Mouse (Mus musculus) thymus, postnatal 14 days (tissue): ENCODE data around the gene Acap1.

ENCODE experiments used
- DNase-seq: peaks from one replicate; pipeline ENCODE4 v3.0.0; 2021

The Acap1 gene

DNA sequence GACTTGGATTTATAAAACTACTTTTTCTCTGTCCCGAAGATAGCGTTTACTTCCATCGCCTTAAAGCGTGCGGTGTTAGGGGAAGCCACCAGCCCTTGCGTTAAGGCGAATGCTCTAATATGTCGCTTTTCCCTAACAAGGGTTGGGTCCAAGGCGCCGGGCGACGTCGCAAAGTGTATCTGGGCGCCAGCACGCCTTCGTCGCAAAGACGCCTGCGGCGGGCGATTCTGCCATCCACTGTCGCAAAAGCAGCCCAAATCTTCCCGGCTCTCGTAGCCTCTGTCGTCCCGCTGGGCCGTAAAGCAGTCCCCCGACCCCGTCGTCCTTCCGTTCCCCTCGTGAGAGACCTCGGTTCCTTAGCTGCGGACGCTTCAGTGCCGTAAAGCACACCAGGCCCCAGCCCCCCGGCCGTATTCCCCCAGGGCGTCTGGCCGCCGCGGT, 6.1 kb upstream of the Acap1 start:
- DNase-seq = peak; percentile 96

DNA sequence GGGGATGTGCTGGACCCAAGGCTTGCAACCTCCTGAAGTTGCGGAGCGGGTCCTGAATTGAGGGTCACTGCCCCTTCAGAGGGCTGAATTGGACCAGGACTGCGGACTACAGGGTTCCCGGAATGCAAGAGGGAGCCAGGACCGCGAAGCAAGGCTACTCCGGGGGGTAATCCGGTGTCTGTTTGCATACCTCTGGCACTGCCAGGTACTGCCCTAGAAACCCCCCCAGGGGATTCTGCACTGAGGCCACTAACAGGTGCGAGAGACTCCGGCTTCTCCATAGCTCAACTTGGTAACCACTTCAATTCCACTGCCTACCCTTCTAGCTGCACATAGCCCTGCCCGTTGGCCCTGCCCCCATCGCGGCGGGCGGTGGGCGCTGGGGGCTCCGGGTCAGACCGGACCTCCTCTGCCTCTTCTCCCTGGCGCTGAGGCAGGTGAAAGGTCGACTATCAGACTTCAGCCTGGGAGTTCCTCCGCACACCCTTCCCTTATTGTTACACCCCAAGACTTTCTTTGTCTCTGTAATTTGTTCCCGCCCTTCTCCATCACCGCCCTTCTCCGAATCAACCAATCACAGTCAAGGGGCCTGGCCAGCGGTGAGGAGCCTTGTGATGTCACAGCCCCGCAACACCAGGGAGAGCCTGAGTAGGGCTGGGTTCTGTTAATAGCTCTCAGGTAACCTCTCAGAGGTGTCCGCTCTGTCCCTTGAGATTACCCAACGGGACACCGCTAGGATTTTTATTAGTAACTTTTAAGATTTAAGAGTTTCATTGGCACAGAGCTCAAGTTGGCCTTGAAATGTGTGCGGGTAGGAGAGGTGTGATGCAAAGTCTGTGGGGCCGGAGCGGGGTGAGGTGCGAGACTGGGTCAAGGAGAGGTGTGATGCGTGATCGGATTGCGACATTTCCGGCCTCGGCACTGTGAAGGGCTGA, 5.4 kb upstream of the Acap1 start, which contains the start of the genes 2810408A11Rik and Neurl4:
2810408A11Rik (minus strand) TSS at position 517 of the 935 bp plus-strand sequence.
Neurl4 (plus strand) TSS at position 602 of the 935 bp plus-strand sequence.
- peak; percentile 93 for DNase-seq

DNA sequence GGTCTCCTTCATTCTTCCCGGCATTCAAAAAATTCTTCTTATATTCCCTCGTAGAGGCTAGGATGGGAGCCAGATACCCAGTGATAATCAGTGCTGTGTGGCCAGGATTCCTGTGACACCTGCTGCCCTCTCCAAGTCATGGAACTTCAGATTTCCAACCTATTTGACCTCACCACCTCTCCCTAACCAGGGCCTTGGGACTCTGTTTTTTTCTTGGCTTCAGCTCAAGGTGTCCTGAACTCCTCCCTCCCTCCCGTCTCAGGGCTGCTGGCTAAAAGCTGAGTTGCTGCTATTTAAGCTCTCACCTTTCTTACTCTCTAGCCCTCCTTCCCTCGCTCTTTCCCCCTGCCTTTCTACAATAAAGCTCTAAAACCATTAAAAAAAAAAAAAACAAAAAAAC, 4.5 kb upstream of the Acap1 start:
- peak; percentile 35 for DNase-seq

DNA sequence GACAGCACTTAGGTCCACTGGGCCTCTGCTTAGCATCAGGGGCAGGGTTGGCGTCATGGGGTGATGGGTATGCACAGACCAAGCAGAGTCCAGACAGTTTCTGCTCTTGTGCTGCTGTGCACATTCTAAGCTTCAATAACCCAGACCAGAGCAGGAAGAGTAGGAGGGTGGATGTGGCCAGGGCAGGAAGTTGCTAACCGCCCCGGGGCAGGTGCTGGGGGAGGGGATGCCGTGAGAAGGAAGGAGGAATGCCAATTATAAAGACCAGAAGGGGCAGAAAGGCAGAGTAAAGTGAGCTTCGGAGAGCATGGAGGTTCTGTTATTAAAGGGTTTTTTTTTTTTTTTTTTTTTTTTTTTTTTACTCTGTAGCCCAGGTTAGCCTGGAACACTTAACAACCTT, 668 bp downstream of the Acap1 start:
- peak; percentile 93 for DNase-seq

DNA sequence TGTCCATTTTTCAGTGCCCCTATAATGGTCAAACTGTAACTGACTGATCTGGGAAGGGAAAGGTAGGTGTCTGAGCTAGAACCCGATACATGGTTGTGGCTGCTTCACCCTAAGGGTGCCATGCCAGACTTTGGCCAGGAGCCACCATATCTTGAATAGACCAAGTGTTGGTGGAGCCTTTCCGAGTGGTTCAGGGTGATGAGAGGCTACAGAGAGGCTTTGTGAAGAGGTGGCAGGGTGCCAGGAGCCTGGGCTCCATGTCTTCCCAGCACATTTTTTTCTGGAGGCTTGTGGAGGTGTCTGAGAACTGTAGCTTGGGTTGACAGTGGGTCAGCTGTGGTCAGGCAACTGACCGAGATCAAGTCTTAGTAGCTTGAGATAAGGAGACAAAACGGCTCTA, 3.9 kb downstream of the Acap1 start:
- DNase-seq = no peak

DNA sequence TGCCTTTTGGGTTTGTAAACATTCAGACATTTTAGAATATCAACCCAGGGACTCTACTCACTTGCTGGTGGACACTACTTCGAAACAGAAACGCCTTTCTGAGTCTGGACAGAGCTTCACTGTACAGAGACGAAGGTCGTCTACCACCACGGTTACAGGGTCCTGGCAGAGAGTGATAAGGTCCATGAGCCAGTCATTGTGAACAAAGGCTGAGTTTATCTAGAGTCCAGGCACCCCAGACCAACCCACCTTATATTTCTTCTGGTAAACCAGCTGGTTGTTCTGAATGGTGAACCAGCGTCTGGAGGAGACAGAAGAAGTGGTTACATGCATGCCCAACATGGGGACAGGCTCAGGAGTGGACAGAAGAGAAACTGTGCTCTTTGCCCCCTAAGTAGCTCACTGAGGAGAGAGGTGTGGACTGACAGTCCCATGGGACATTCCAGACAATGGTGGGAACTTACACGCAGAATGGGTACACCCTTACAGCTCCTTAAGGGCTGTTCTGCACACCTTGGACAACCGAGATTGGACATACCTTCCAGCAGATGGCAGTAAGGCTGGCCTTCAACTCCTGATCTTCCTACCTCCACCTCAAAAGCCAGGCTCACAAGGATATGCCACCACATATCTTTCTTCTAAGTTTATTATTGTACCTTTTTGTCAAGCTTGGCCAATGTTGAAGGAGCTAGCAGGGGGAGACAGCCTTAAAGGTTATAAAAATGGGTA, 8.3 kb downstream of the Acap1 start:
- DNase-seq = no peak

DNA sequence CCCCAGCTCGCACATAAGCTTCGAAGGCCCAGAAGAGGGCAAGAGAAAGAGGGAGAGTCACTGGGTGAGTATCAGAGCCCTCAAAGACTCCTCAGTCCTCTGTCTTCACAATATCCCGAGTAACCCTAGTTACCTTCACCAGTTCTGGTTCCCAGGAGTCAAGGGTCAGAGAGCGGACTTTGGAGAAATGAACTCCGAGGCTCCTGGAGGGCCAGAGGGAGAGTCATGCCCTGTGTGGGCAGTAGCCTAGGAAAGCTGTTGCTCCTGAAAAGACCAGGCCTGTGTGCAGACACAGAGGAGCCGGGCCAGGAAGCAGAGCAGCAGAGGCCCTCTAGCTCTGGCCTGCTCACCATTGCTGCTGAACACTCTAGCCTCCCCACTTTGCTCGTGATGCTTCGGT, 10.7 kb downstream of the Acap1 start:
- DNase-seq = no peak

DNA sequence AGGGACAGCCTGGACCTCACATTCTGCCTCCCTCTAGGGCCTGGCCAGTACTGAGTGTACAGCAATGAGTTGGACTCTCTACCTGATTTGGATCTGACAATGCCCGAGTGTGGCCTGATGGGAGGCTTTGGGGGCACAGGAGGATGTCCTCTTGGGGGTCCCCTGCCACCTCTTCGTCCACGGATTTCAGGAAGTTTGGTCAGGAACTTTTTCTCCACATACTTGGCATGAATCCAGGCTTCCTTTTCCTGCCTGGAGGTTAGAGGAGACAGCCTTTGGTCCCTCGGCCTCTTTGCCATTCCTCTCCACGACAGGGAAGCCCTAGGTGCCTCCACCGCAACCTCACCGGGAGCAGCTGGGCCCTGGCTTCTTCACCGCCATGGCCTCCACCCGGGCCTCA, 11.1 kb downstream of the Acap1 start:
- no peak for DNase-seq

DNA sequence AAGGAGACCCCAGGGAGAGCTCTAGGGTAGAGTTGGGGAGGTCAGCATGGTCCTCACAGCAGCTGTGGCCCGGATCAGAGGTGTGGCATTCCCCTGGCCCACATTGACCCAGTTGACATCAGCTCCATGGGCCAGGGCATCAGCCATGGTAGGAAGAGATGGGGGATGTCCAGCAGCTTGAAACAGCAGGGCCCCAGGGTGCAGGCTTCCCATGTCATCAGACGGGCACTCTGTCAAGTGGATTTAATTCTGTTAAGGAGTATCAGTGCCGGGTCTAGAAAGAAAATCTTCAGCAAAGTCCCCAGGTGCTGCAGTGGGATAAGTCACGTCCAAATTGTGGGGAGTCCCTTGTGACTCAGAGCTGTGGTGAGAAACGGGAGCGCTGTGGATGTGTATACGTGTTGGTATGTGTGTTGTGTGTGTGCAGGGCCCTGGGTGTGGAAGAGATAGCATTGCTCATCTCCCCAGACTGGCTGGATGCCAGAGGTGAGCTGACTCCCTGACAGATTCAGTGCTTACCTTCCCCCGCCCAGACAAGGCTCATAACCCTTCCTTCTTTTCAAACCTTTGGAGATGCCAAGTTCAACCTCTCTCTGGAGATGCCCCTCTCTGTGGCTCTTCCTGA, 11.7 kb downstream of the Acap1 start:
- DNase-seq = no peak

DNA sequence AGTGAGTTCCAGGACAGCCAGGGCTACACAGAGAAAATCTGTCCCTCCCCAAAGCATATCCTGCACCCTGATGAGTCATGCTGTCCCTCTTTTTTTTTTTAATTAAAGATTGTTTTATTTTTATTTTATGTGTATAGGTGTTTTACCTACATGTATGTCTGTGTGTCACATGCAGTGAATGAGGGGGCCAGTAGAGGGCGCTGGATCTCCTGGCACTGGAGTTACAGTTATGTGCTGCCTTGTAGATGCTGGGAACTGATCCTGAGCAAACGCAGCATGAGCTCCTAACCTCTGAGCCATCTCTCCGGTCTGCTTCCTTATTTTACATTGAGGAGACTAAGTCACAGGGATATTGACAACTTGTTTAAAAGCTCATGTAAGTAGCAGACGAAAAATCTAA, 12.3 kb downstream of the Acap1 start:
- peak; percentile 80 for DNase-seq

DNA sequence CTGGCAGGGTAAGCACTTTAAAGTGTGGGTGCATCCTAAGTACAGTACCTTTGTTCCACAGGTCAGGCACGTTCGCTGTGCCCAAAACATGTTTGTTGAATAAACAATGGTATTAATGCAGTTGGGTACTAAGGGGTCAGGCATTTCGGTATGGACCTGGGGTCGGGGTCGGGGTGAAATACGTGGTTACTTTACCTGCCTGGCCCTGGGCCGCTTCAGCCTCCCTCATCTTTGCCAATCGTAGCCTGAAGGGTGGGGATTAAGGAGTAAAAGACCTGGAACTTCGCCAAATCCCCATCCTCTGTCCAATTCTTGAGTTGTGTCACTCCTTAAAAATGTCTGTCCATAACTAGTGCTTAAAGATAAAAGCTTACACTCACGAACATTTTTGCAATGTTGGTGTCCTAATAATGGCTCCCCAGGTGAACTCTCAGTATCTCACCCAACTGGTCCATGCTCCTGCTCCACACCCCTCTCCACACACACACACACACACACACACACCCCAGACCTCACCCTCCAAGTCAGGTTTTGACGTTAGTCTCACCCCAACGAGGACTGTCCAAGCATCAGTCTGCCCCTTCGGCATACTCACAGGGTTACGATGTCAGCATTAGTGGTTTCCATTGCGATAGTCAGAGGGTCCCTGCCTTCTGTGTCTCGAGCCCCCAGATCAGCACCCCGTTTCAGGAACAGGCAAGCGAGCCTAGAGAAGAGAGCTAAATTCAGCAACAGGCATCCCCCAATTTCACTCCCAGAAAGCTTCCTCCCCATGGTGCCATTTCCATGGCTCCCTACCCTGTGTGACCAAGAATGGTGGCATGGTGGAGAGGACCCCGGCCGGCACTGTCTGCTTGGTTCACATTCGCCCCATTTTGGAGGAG, 13.3 kb downstream of the Acap1 start:
- DNase-seq = no peak

DNA sequence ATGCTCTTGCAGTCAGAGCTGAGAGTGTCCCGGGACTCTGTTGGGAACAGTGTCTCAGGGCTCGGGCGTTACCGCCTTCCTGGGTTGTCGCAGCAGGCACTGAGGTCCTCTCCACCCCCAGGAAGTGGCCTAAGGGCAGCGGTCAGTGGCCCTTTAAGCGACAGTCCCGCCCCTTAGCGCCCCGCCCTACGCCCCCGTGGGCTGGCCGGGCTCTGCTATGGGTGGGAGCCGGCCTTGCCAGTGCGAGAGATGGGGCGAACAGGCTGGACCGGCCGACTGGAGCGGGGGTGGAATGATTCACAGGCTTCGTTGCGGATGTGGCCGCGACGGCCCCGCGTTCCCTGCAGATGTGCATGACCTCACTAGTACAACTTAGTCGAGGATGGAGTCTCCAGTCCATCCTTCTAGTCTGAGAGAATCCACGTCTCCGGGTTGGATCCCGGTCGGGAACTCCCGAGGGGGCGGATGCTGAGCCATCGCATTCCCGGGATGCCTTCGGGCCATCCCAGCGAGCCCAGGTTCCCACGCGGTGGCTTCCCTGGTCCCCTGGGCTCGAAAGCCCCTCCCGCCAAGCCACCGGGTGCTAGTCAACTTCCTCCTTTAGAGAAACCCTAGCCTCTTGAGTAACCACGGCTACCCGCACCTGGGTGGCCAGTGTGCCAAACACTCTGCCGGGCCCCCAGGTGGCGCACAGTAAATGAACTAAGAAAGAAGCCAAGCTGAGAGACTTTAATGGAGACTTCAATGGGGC, 14.3 kb downstream of the Acap1 start, which contains the start of gene Kctd11:
Kctd11 (minus strand) TSS at position 554 of the 751 bp plus-strand sequence.
- DNase-seq = peak; percentile 81

DNA sequence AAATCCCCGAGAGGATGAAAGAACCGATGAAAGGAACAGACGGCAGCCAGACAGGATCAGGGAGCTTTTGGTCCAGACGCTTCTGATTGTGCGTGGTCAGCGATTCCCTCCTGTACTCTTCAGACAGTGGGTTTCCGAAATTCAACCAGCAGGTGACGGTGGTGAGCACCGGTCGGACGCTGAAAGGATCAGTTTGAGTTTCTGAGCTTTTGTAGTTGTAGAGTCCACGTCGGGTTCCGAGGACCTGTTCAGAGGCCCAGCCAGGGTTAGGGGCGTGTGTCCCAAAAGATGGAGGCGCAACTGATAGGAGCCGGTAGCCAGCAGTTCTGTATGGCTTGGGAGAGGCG, 14.9 kb downstream of the Acap1 start:
- peak; percentile 69 for DNase-seq

DNA sequence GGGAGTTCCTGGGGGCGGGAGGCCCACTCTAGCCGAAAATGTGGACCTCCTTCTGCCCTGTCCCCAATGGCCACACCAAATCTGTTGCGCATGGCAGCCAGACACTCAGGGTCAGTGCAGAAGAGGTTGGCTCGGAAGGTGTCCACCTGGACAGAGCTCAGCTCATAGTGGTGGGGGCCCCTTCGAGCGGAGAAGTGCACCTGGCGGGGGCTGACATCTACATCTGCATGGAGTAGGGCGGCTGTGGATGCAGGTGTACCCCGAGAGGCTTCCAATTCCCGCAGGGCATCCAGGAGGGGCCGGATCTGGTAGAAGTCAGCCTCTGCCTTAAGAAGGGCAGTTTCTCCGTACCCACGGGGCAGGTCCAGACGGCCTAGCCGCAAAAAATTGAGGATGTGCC, 15.6 kb downstream of the Acap1 start:
- DNase-seq = no peak

DNA sequence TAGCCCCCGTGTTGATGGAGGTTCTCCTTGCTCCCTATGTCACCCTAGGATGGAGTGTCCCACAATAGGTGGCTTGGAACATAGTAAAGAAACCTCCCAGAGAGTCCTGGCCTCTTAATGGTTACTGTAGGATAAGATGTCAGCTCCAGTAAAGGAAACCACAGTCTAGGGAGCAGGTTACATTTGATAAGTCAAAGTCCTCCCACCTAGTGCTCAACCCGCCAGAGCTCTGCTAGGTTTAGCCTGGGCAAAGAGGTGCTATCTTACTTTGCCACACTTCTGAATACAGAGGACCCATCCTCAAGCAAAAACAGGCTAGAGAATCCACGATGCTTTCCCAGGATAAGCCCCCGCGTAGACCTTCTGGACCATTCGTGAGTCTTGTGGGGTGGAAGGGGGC, 16.4 kb downstream of the Acap1 start:
- no peak for DNase-seq

DNA sequence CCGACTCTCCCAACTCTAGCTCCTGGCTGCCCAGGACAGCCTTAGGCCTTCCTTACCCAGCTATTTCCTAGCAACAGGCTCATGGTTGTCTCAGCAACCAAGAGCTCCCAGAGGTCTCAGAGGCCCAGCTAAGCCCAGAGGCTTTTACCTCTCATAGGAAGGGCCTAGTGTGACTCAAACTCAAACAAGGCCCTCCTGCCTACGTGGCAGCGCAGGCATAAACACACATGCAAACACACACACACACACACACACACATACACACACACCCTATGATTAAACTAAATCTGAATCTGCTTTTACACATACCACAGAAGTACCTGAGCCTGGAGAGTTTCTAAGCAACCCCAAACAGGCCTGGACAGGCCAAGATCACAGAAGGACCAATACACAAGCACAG, 16.9 kb downstream of the Acap1 start:
- no peak for DNase-seq

DNA sequence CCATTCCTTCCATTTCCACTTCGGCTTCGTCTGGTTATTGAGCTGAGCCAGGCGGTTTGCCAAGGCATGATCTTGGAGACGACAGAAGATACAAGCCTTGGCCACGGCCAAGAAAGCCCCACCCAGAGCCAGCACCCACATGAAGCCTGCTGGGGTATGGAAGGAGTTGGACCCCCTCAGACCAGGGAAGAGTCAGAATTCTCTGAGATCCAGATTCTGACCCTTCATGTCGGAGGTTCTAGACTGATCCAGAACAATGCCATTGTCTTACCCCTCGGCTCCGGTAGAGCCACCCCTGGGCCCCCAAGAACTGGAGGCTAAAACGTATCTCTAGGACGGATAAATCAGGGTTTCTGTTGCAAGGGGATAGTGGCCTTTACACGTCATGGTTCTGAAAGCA, 17.5 kb downstream of the Acap1 start, which contains the start of gene Tmem95:
Tmem95 (minus strand) TSS at position 141 of the 400 bp plus-strand sequence.
- no peak for DNase-seq

DNA sequence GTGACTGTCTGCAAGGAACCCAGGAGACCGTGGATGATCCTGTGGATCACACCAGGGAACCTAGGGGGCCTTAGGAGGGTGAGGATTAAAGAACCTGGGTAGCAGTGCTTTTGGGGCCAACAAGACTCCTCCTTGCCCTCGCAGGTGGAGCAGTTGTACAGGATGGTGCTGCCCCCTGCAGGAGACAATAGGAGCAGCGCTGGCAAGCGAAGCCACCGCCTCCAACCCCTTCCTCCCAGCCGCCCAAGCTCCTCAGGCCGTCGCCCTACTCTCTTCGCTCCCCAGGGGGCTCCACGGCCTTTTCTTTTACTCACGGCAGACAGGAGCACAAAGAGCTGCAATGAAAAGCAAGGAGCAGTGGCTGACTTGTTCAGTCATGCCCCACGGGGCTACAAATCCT, 18.5 kb downstream of the Acap1 start:
- peak; percentile 95 for DNase-seq

DNA sequence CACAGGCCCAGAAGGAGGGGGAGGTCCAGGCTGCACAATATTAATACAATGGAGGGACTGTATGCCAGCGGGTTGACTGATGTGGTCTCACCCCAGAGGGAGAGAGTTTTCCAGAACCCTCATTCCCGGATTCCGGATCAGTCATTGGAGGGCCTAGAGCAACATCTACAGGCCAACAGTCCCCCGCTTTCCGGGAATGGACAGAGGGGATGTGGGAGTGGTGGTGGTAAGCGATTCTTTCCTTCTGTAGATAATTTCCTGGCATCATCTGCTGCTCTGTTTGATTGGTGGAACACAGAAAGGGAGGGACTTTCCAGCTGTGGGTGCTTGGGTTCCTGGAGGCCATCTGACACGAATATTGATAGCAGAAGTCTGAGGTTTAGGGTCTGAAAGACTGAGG, 19.2 kb downstream of the Acap1 start:
- peak; percentile 16 for DNase-seq

DNA sequence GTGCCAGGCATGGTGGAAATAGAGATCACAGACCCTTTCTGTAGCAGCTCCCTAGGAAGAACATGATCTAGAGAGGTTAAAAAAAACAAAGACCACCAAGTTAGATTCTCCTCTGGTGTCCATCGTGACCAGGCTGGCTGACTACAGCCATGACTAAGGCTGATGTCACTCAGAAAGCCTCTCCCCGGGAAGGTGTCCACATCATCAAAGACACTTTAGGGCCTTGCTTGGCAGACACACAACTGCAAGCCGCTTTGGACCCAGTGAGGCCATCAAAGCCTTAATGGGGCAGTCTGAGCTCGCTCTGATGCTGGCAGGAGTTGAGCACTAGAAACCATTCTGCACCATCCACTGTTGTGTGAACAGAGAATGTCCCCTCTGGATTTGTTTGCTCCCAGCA, 22.9 kb downstream of the Acap1 start:
- no peak for DNase-seq

DNA sequence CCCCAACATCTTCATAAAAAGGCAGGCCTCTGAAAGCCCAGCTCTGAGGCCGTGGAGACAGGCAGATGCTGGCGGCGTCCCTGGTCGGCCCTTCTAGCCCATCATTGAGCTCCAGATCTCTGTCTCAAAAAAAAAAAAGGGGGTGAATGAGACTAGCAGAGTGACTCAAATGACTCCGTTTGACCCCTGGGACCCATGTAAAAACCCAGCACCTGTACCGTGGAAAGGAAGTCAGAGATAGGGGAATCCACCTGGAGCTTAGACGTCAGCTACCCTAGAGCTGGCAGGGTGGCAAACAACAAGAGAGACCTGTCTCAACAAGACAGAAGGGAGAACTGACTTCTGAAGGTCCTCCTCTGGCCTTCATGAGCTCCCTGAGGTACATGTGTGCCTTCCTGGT, 23.5 kb downstream of the Acap1 start:
- no peak for DNase-seq
